Mouse (Mus musculus): ENCODE data around the gene Wdcp. TPM values are rescaled to one million over a fixed set of nuclear protein-coding genes. Genes with fewer than 3 reads are reported as not detected.
A peak's percentile ranks its signal among the peaks of the same experiment; 100 is the strongest.

The Wdcp gene
- polyA plus RNA-seq, 1 experiment from 2014 or later: 14.5 TPM

DNA sequence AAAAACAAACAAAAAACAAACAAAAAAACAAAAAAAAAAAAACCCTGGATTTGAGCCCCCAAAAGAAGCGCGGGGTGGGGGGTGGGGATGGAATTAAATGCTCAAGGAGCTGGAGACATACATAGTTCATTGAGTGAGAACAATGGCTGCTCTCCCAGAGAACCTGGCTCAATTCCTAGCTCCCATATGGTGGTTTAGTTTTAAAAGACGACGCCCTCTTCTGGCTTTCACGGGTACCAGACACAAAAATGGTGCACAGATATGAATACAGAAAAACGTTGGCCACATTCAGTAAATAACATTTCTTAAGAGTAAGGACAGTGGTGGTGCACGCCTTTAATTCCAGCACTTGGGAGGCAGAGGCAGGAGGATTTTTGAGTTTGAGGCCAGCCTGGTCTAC, 62.8 kb downstream of the Wdcp start:
- Histone ChIP-seq H3K4me1 (peaks cover 12% of the 10 kb centered on the region; the same call in 1 of the 2 replicates), H3K4me3 (no peak overlapping the region; the same call in 1 of the 2 replicates), H3K27me3 (no peaks in the 10 kb centered on the region), H3K27ac (replicated peaks) (no peak overlapping the region), H3K36me3 (0 out of 2 replicates have a peak, but pooled peaks cover 3% of the 10 kb centered on the region), H3K4me2 (replicated peaks) (no peak overlapping the region), H3K9me3 (no peaks in the 10 kb centered on the region), H3K9ac (replicated peaks) (no peak overlapping the region)
- ATAC-seq (replicated peaks): no peak
- WGBS: 52% methylated on average over 7 of the region's 7 CpGs

DNA sequence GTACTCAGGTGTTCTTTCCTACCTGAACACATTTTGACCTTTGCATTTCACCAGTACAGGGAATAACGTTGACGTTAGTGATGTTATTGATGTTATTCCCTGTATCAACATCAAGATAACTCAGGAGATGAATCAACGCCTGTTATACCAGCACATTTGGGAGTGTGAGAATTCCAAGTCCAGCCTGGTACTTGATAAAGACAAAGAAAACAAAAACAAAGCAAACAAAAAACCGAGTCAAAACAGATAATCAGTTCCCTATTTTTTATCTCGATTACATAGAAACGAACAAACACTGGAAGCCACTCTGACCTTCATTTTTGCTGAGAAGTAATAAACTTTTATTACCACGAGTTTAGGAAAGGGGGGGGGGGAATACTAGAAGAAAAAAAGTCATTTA, 63.4 kb downstream of the Wdcp start:
- Histone ChIP-seq H3K4me2 (replicated peaks) (peak overlapping the region; percentile 56), H3K27ac (replicated peaks) (peak overlapping the region; percentile 87), H3K4me3 (peak overlapping the region; percentile 61), H3K36me3 (no peaks in the 10 kb centered on the region), H3K27me3 (no peaks in the 10 kb centered on the region), H3K4me1 (peaks cover 12% of the 10 kb centered on the region; the same call in 1 of the 2 replicates), H3K9ac (replicated peaks) (peak overlapping the region; percentile 72), H3K9me3 (no peaks in the 10 kb centered on the region)
- WGBS: 53% methylated on average over 7 of the region's 7 CpGs
- no peak for ATAC-seq (replicated peaks)

DNA sequence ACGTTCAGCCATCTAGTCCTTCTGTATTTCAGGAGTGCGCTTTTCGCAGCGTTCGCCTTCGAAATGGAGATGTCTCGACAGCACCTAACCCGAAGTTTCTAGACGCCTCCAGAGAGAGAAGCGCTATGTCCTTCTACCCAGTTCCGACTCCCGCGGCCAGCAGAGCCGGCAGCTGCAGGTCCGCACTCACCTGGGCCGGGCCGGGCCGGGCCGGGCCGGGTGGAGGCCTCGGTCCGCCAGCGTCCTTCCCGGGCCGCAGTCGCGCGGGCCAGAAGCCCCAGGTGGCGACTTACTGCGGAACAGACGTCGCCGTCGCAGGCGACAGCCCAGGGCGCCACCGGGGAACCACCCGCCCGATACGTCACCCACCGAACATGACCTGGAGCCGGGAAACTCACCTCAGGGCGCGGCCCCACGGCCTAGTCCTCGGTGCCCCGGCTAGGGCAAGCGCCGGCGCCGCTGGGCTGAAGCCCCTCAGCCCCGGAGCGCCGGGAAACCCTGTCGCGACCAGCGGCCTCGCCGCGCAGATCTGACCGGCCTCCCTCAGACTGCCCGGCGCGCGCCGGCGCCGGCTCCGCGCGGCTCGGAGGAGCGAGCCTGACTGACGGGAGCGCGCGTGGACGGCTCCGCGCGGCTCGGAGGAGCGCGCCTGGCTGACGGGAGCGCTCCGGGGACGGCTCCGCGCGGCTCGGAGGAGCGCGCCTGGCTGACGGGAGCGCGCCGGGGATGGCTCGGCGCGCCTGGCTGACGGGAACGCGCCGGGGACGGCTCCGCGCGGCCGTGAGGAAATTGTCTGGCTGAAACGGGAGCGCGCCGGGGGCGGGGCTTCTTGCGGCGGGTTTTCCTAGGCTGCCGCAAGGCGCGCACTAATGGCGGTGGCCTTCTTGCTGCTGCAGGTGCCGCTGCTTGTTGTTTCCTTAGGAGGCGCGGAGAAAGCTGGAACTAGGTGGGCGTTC, 64.1 kb downstream of the Wdcp start, which contains the start of gene Ubxn2a:
Ubxn2a (minus strand) TSS at position 755 of the 956 bp plus-strand sequence.
- no peaks in the 10 kb centered on the region for H3K9me3 ChIP-seq
- H3K9ac ChIP-seq (replicated peaks): peak within 1 kb of the TSS; percentile 72
- H3K27me3 ChIP-seq: no peaks in the 10 kb centered on the region
- peaks cover 12% of the 10 kb centered on the region; the same call in 1 of the 2 replicates for H3K4me1 ChIP-seq
- H3K27ac ChIP-seq (replicated peaks): peak within 1 kb of the TSS; percentile 87
- peak within 1 kb of the TSS; percentile 56 for H3K4me2 ChIP-seq (replicated peaks)
- under 1% methylated on average over 111 of the region's 125 CpGs for WGBS
- peak; percentile 96 for ATAC-seq (replicated peaks)
- peak within 1 kb of the TSS; percentile 61 for H3K4me3 ChIP-seq
- no peaks in the 10 kb centered on the region for H3K36me3 ChIP-seq

GRCm38 (mm10) chr12:4908391-4908790, 65.3 kb downstream of the Wdcp start:
- H3K4me2 ChIP-seq (replicated peaks): no peak overlapping the region
- ATAC-seq (replicated peaks): no peak
- WGBS: 92% methylated on average over 7 of the region's 7 CpGs
- H3K4me1 ChIP-seq: peaks cover 12% of the 10 kb centered on the region; the same call in 1 of the 2 replicates
- H3K9ac ChIP-seq (replicated peaks): no peak overlapping the region
- peak overlapping the region; percentile 61; the same call in 1 of the 2 replicates for H3K4me3 ChIP-seq
- no peak overlapping the region for H3K27ac ChIP-seq (replicated peaks)
- H3K36me3 ChIP-seq: no peaks in the 10 kb centered on the region
- no peaks in the 10 kb centered on the region for H3K27me3 ChIP-seq
- no peaks in the 10 kb centered on the region for H3K9me3 ChIP-seq

Other genes with a start within 250 kb of the Wdcp start
- 0.61 and 0.89 TPM in 2 replicates for gene Fam228a, start 104.9 kb upstream of the Wdcp start, polyA plus RNA-seq (2015; fragmentation: Nextera tagmentation; extraction: Ambion mirVana)
- gene Pfn4, start 74.3 kb upstream of the Wdcp start, polyA plus RNA-seq (2015; fragmentation: Nextera tagmentation; extraction: Ambion mirVana): 9.3 and 10.7 TPM in 2 replicates
- gene Fam228b, start 74.0 kb upstream of the Wdcp start, polyA plus RNA-seq (2015; fragmentation: Nextera tagmentation; extraction: Ambion mirVana): 4.8 TPM in 2 replicates
- gene Sf3b6, start 25.8 kb upstream of the Wdcp start, polyA plus RNA-seq (2015; fragmentation: Nextera tagmentation; extraction: Ambion mirVana): 245 and 258 TPM in 2 replicates
- 20.0 and 23.9 TPM in 2 replicates for gene Fkbp1b, start 1.7 kb upstream of the Wdcp start, polyA plus RNA-seq (2015; fragmentation: Nextera tagmentation; extraction: Ambion mirVana)
- 0.81 and 1.1 TPM in 2 replicates for gene Mfsd2b, start 31.1 kb downstream of the Wdcp start, polyA plus RNA-seq (2015; fragmentation: Nextera tagmentation; extraction: Ambion mirVana)
- 50.7 and 53.2 TPM in 2 replicates for gene Ubxn2a, start 64.4 kb downstream of the Wdcp start, polyA plus RNA-seq (2015; fragmentation: Nextera tagmentation; extraction: Ambion mirVana)
- 11.3 and 12.4 TPM in 2 replicates for gene Atad2b, start 74.0 kb downstream of the Wdcp start, polyA plus RNA-seq (2015; fragmentation: Nextera tagmentation; extraction: Ambion mirVana)

Measured in forebrain, embryonic 15.5 days (tissue).